Mouse (Mus musculus): Measurements from ENCODE around the gene Cltc. TPM values are rescaled to one million over a fixed set of nuclear protein-coding genes. Genes with fewer than 3 reads are reported as not detected.
A peak's percentile ranks its signal among the peaks of the same experiment; 100 is the strongest.
"Not testable (repeated sequence)": the region's sequence is repeated elsewhere in the genome, so short reads cannot be mapped to it uniquely, and the experiment has no call there.

The Cltc gene
- polyA plus RNA-seq, 1 experiment, result 70.7 TPM

GRCm38 (mm10) chr11:86764501-86764900, 7.1 kb upstream of the Cltc start:
- 96% methylated on average over 2 of the region's 2 CpGs for WGBS
- Histone ChIP-seq H3K4me3 (ENCODE audit: control insufficient read depth, insufficient read depth, low read length) (no peak overlapping the region), H3K27ac (ENCODE audit: control insufficient read depth, insufficient read depth, low read length) (no peak overlapping the region), H3K36me3 (ENCODE audit: control insufficient read depth, insufficient read depth, low read length) (0 out of 2 replicates have a peak, but pooled peaks cover under 1% of the 10 kb centered on the region), H3K27me3 (ENCODE audit: control insufficient read depth, insufficient read depth, low read length) (no peaks in the 10 kb centered on the region), H3K4me1 (replicated peaks; ENCODE audit: control insufficient read depth, insufficient read depth, low read length) (no peaks in the 10 kb centered on the region)
- no peak for DNase-seq
- TF ChIP-seq POLR2A (IDR thresholded peaks at IDR 0.05; ENCODE audit: control insufficient read depth, extremely low read depth, insufficient read depth, low read length, poor library complexity), result no peak
- TF ChIP-seq CTCF (IDR thresholded peaks at IDR 0.05; ENCODE audit: borderline replicate concordance, control insufficient read depth, extremely low read depth, insufficient read depth, low read length, poor library complexity), result no peak

DNA sequence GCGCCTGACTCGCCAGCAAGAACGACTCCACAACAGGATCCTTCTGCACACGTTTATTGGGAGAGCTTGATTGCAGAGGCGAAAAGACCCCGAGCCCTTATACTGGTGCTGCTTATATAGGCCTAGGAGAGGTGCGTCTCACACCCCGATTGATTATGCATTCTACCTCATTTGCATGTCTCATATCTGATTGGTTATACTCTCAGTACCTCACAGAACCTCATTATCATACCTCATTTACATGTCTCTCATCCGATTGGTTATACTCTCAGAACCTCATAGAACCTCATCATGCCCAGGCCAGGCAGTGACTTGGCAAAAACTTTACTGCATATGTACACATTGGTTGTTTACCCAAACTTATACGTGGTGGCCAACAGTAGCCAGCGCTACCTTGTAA, 5.8 kb upstream of the Cltc start:
- WGBS, result 96% methylated on average over 11 of the region's 11 CpGs
- not testable (repeated sequence) for DNase-seq; H3K27me3 ChIP-seq (ENCODE audit: control insufficient read depth, insufficient read depth, low read length); H3K27ac ChIP-seq (ENCODE audit: control insufficient read depth, insufficient read depth, low read length); H3K4me3 ChIP-seq (ENCODE audit: control insufficient read depth, insufficient read depth, low read length); H3K4me1 ChIP-seq (replicated peaks; ENCODE audit: control insufficient read depth, insufficient read depth, low read length); H3K36me3 ChIP-seq (ENCODE audit: control insufficient read depth, insufficient read depth, low read length)

DNA sequence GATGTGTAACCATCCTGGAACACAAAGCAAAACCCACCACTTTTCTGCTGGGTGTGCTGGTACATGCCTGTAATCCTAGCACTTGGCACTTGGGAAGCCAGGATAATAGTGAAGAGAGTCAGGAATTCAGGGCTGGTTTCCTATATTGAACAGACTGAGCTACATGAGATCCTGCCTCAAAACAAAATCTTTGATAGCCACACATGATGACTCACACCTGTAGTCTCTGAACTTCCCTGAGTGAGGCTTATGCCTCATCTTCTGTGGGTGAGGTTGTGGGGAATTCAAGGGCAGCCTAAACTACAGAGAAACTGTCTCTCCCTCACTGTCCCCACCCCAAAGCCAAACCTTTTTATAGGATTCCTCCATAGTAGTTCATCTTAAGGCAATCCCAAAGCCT, 3.0 kb upstream of the Cltc start:
- no peak overlapping the region for H3K4me3 ChIP-seq (ENCODE audit: control insufficient read depth, insufficient read depth, low read length)
- no peak for DNase-seq
- no peaks in the 10 kb centered on the region for H3K27me3 ChIP-seq (ENCODE audit: control insufficient read depth, insufficient read depth, low read length)
- TF ChIP-seq CTCF (IDR thresholded peaks at IDR 0.05; ENCODE audit: borderline replicate concordance, control insufficient read depth, extremely low read depth, insufficient read depth, low read length, poor library complexity) (no peak), POLR2A (IDR thresholded peaks at IDR 0.05; ENCODE audit: control insufficient read depth, extremely low read depth, insufficient read depth, low read length, poor library complexity) (no peak)
- H3K4me1 ChIP-seq (replicated peaks; ENCODE audit: control insufficient read depth, insufficient read depth, low read length), result peaks cover 5% of the 10 kb centered on the region; the same call in 1 of the 2 replicates
- H3K27ac ChIP-seq (ENCODE audit: control insufficient read depth, insufficient read depth, low read length), result no peak overlapping the region
- no peaks in the 10 kb centered on the region for H3K36me3 ChIP-seq (ENCODE audit: control insufficient read depth, insufficient read depth, low read length)

DNA sequence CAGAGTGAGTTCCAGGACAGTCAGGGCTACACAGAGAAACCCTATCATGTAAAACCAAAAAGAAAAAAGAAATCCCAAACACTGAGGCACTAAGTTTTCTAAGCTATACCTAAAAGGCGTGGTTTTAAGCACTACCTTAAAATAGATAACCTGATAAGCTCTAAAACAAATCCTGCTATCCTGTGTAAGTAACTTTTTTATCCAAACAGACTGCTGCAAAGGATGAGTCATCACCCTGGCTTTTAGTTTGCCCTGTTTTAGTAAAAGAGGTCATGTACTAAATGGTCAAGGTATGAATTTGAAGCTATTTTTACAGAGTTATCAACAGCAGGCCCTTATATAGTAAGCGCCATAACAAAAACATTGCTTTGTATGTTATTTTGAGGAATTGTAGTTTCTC, 2.5 kb upstream of the Cltc start:
- peaks cover 5% of the 10 kb centered on the region; the same call in 1 of the 2 replicates for H3K4me1 ChIP-seq (replicated peaks; ENCODE audit: control insufficient read depth, insufficient read depth, low read length)
- no peak for DNase-seq
- no peak overlapping the region for H3K27ac ChIP-seq (ENCODE audit: control insufficient read depth, insufficient read depth, low read length)
- no peak for TF ChIP-seq CTCF (IDR thresholded peaks at IDR 0.05; ENCODE audit: borderline replicate concordance, control insufficient read depth, extremely low read depth, insufficient read depth, low read length, poor library complexity)
- TF ChIP-seq POLR2A (IDR thresholded peaks at IDR 0.05; ENCODE audit: control insufficient read depth, extremely low read depth, insufficient read depth, low read length, poor library complexity), result no peak
- H3K27me3 ChIP-seq (ENCODE audit: control insufficient read depth, insufficient read depth, low read length), result no peaks in the 10 kb centered on the region
- WGBS, result 93% methylated on average over 2 of the region's 2 CpGs
- H3K4me3 ChIP-seq (ENCODE audit: control insufficient read depth, insufficient read depth, low read length), result no peak overlapping the region
- no peaks in the 10 kb centered on the region for H3K36me3 ChIP-seq (ENCODE audit: control insufficient read depth, insufficient read depth, low read length)

DNA sequence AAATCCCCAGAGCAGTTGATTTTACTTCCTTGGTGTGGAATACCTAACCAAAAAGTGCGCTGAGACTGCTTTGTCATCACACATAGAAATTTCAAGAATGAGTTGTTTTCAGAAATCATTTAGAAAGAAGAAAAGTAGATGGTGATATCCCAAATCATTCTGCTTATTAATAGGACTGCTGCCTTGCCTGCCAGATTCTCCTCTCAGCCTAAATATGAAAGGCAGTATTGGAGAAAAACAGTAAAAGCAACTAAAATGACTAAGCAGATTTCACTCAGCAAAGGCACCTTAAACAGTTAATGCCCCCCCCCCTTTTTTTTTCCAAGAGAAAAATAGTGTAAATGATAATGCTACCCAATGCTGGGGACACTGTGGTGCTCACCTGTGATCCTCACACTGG, 1.9 kb upstream of the Cltc start:
- H3K36me3 ChIP-seq (ENCODE audit: control insufficient read depth, insufficient read depth, low read length), result no peaks in the 10 kb centered on the region
- no peak for DNase-seq
- TF ChIP-seq CTCF (IDR thresholded peaks at IDR 0.05; ENCODE audit: borderline replicate concordance, control insufficient read depth, extremely low read depth, insufficient read depth, low read length, poor library complexity), result no peak
- TF ChIP-seq POLR2A (IDR thresholded peaks at IDR 0.05; ENCODE audit: control insufficient read depth, extremely low read depth, insufficient read depth, low read length, poor library complexity), result no peak
- H3K27ac ChIP-seq (ENCODE audit: control insufficient read depth, insufficient read depth, low read length), result no peak overlapping the region
- no peak overlapping the region for H3K4me3 ChIP-seq (ENCODE audit: control insufficient read depth, insufficient read depth, low read length)
- H3K4me1 ChIP-seq (replicated peaks; ENCODE audit: control insufficient read depth, insufficient read depth, low read length), result peaks cover 5% of the 10 kb centered on the region; the same call in 1 of the 2 replicates
- 78% methylated on average over 1 of the region's 1 CpGs for WGBS
- no peaks in the 10 kb centered on the region for H3K27me3 ChIP-seq (ENCODE audit: control insufficient read depth, insufficient read depth, low read length)

GRCm38 (mm10) chr11:86758559-86758958, 1.2 kb upstream of the Cltc start:
- DNase-seq, result no peak
- TF ChIP-seq POLR2A (IDR thresholded peaks at IDR 0.05; ENCODE audit: control insufficient read depth, extremely low read depth, insufficient read depth, low read length, poor library complexity) (no peak), CTCF (IDR thresholded peaks at IDR 0.05; ENCODE audit: borderline replicate concordance, control insufficient read depth, extremely low read depth, insufficient read depth, low read length, poor library complexity) (no peak)
- Histone ChIP-seq H3K27me3 (ENCODE audit: control insufficient read depth, insufficient read depth, low read length) (no peaks in the 10 kb centered on the region), H3K4me1 (replicated peaks; ENCODE audit: control insufficient read depth, insufficient read depth, low read length) (peaks cover 5% of the 10 kb centered on the region; the same call in 1 of the 2 replicates), H3K36me3 (ENCODE audit: control insufficient read depth, insufficient read depth, low read length) (no peaks in the 10 kb centered on the region), H3K27ac (ENCODE audit: control insufficient read depth, insufficient read depth, low read length) (no peak overlapping the region), H3K4me3 (ENCODE audit: control insufficient read depth, insufficient read depth, low read length) (no peak overlapping the region)
- WGBS, result 11% methylated on average over 6 of the region's 6 CpGs

- no peaks in the 10 kb centered on the region for H3K27me3 ChIP-seq (ENCODE audit: control insufficient read depth, insufficient read depth, low read length)
- 0% methylated on average over 18 of the region's 18 CpGs for WGBS
- no peak for DNase-seq
- H3K4me3 ChIP-seq (ENCODE audit: control insufficient read depth, insufficient read depth, low read length), result peak overlapping the region; percentile 99
- no peaks in the 10 kb centered on the region for H3K36me3 ChIP-seq (ENCODE audit: control insufficient read depth, insufficient read depth, low read length)
- TF ChIP-seq CTCF (IDR thresholded peaks at IDR 0.05; ENCODE audit: borderline replicate concordance, control insufficient read depth, extremely low read depth, insufficient read depth, low read length, poor library complexity) (no peak), POLR2A (IDR thresholded peaks at IDR 0.05; ENCODE audit: control insufficient read depth, extremely low read depth, insufficient read depth, low read length, poor library complexity) (peak; percentile 45; the same call in 1 of the 2 replicates)
- H3K27ac ChIP-seq (ENCODE audit: control insufficient read depth, insufficient read depth, low read length), result peak overlapping the region; percentile 88
- H3K4me1 ChIP-seq (replicated peaks; ENCODE audit: control insufficient read depth, insufficient read depth, low read length), result peaks cover 5% of the 10 kb centered on the region; the same call in 1 of the 2 replicates
Measured at GRCm38 (mm10) chr11:86757142-86757479, 254 bp downstream of the Cltc start.
